Mouse (Mus musculus) heart, embryonic 10.5 days (tissue): Measurements from ENCODE around the gene Olfr1512. TPM values are rescaled to one million over a fixed set of nuclear protein-coding genes. Genes with fewer than 3 reads are reported as not detected.

ENCODE experiments used
- DNase-seq: peaks from one replicate; pipeline ENCODE4 v3.0.0-alpha.2; 2017; ENCODE audit warnings: low spot score
- H3K27ac ChIP-seq: fragments of 300-500 bp; sonication (generic); 2 replicates; pipeline ENCODE4 v1.5.1; 2016; ENCODE audit warnings: mild to moderate bottlenecking
- H3K27me3 ChIP-seq: fragments of 300-500 bp; sonication (generic); 2 replicates; pipeline ENCODE4 v1.6.1; 2016; ENCODE audit warnings: mild to moderate bottlenecking; ENCODE audit not compliant: poor library complexity, insufficient read depth, severe bottlenecking
- H3K36me3 ChIP-seq: fragments of 300-500 bp; sonication (generic); 2 replicates; pipeline ENCODE4 v1.6.1; 2016; ENCODE audit warnings: mild to moderate bottlenecking, moderate library complexity
- H3K4me1 ChIP-seq: fragments of 300-500 bp; sonication (generic); 2 replicates; pipeline ENCODE4 v1.6.1; 2016; ENCODE audit warnings: mild to moderate bottlenecking
- H3K4me3 ChIP-seq: fragments of 300-500 bp; sonication (generic); 2 replicates; pipeline ENCODE4 v1.5.1; 2016; ENCODE audit warnings: mild to moderate bottlenecking, moderate library complexity
- H3K9me3 ChIP-seq: fragments of 300-500 bp; sonication (generic); 2 replicates; pipeline ENCODE4 v1.6.1; 2016; ENCODE audit warnings: mild to moderate bottlenecking, moderate library complexity
- WGBS: fragments of 180-500 bp; shearing (Covaris S2); methylation state at CpG from one replicate; pipeline ENCODE4 v1.1.7; 2016; 5-methylcytosine and 5-hydroxymethylcytosine counted together
- polyA plus RNA-seq: library from polyadenylated mRNA; unstranded; fragments of >200 nt; fragmentation: Nextera tagmentation; extraction: Ambion mirVana; gene quantifications from 2 replicates; pipeline ENCODE4 v1.2.1, GENCODE M21; 2016

The Olfr1512 gene
- polyA plus RNA-seq, 1 experiment from 2014 or later, result not detected

GRCm38 (mm10) chr14:52327910-52328812 is 50.8 kb downstream of the Olfr1512 start, which contains the start of gene Sall2:
Gene Sall2, minus strand, starts transcription at chr14:52328762.
- peaks cover 10% of the 10 kb centered on the region for H3K4me1 ChIP-seq
- WGBS, result under 1% methylated on average over 26 of the region's 26 CpGs
- H3K9me3 ChIP-seq, result no peaks in the 10 kb centered on the region
- peaks cover 55% of the 10 kb centered on the region for H3K27me3 ChIP-seq
- H3K27ac ChIP-seq, result no peak within 1 kb of the TSS
- no peaks in the 10 kb centered on the region for H3K36me3 ChIP-seq
- peak within 1 kb of the TSS; percentile 63 for H3K4me3 ChIP-seq
- DNase-seq, result no peak

GRCm38 (mm10) chr14:52327375-52327901 is 51.5 kb downstream of the Olfr1512 start:
- Histone ChIP-seq H3K4me3 (peak overlapping the region; percentile 63), H3K27ac (no peak overlapping the region), H3K9me3 (no peaks in the 10 kb centered on the region), H3K27me3 (peaks cover 55% of the 10 kb centered on the region), H3K36me3 (no peaks in the 10 kb centered on the region), H3K4me1 (peaks cover 10% of the 10 kb centered on the region)
- WGBS, result 3% methylated on average over 14 of the region's 14 CpGs
- no peak for DNase-seq

GRCm38 (mm10) chr14:52325890-52326289 is 53.1 kb downstream of the Olfr1512 start:
- Histone ChIP-seq H3K4me3 (no peak overlapping the region), H3K36me3 (no peaks in the 10 kb centered on the region), H3K27ac (no peak overlapping the region), H3K4me1 (peaks cover 10% of the 10 kb centered on the region), H3K9me3 (no peaks in the 10 kb centered on the region), H3K27me3 (peaks cover 51% of the 10 kb centered on the region)
- no peak for DNase-seq
- WGBS, result 6% methylated on average over 4 of the region's 4 CpGs

Other genes with a start within 250 kb of the Olfr1512 start
- gene Supt16, start 181.8 kb downstream of the Olfr1512 start, polyA plus RNA-seq, result 40.6 and 45.2 TPM in 2 replicates
- 32.6 and 34.0 TPM in 2 replicates for gene Chd8, start 121.4 kb downstream of the Olfr1512 start, polyA plus RNA-seq
- 40.2 and 40.4 TPM in 2 replicates for gene Tox4, start 100.0 kb downstream of the Olfr1512 start, polyA plus RNA-seq
- 15.5 and 17.1 TPM in 2 replicates for gene Rab2b, start 99.6 kb downstream of the Olfr1512 start, polyA plus RNA-seq
- gene Mettl3, start 74.0 kb downstream of the Olfr1512 start, polyA plus RNA-seq, result 36.0 and 42.5 TPM in 2 replicates
- 12.1 and 17.1 TPM in 2 replicates for gene Sall2, start 50.4 kb downstream of the Olfr1512 start, polyA plus RNA-seq
- gene Olfr1513, start 22.8 kb downstream of the Olfr1512 start, polyA plus RNA-seq, result not detected in 2 replicates
- gene Olfr1511, start 18.2 kb upstream of the Olfr1512 start, polyA plus RNA-seq, result not detected in 2 replicates
- not detected in 2 replicates for gene Olfr1510, start 35.2 kb upstream of the Olfr1512 start, polyA plus RNA-seq
- not detected in 2 replicates for gene Olfr1509, start 63.8 kb upstream of the Olfr1512 start, polyA plus RNA-seq
- not detected in 2 replicates for gene Olfr1508, start 88.3 kb upstream of the Olfr1512 start, polyA plus RNA-seq
- not detected in 2 replicates for gene Olfr1507, start 116.6 kb upstream of the Olfr1512 start, polyA plus RNA-seq